Mouse (Mus musculus): ENCODE measurements around the gene Col6a5. TPM values are rescaled to one million over a fixed set of nuclear protein-coding genes. Genes with fewer than 3 reads are reported as not detected.

Gene Col6a5
- polyA plus RNA-seq, 1 experiment from 2014 or later, result 0.38 TPM

- Histone ChIP-seq H3K9me3 (no peaks in the 10 kb centered on the region), H3K27ac (replicated peaks) (no peak overlapping the region), H3K9ac (replicated peaks) (no peak overlapping the region), H3K4me2 (replicated peaks) (no peak overlapping the region), H3K36me3 (no peaks in the 10 kb centered on the region), H3K4me3 (no peak overlapping the region), H3K4me1 (no peaks in the 10 kb centered on the region), H3K27me3 (no peaks in the 10 kb centered on the region)
- ATAC-seq (replicated peaks), result no peak
- 86% methylated on average over 17 of the region's 17 CpGs for WGBS
Measured at GRCm38 (mm10) chr9:105808920-105809505, 151.4 kb downstream of the Col6a5 start.

Other genes with a start within 250 kb of the Col6a5 start
- gene Col6a6, start 132.5 kb downstream of the Col6a5 start, polyA plus RNA-seq (2015; fragmentation: Nextera tagmentation; extraction: Ambion mirVana), result 0.05 and 0.06 TPM in 2 replicates
- 0.53 and 0.86 TPM in 2 replicates for gene Col6a4, start 136.1 kb upstream of the Col6a5 start, polyA plus RNA-seq (2015; fragmentation: Nextera tagmentation; extraction: Ambion mirVana)
- gene Glyctk, start 197.5 kb upstream of the Col6a5 start, polyA plus RNA-seq (2015; fragmentation: Nextera tagmentation; extraction: Ambion mirVana), result 2.9 and 3.2 TPM in 2 replicates
- 38.1 and 41.5 TPM in 2 replicates for gene Wdr82, start 210.3 kb upstream of the Col6a5 start, polyA plus RNA-seq (2015; fragmentation: Nextera tagmentation; extraction: Ambion mirVana)
- gene Ppm1m, start 239.1 kb upstream of the Col6a5 start, polyA plus RNA-seq (2015; fragmentation: Nextera tagmentation; extraction: Ambion mirVana), result 15.4 and 15.8 TPM in 2 replicates
- gene Twf2, start 242.5 kb upstream of the Col6a5 start, polyA plus RNA-seq (2015; fragmentation: Nextera tagmentation; extraction: Ambion mirVana), result 54.8 and 57.3 TPM in 2 replicates

Measured in forebrain, embryonic 15.5 days (tissue).